Mouse (Mus musculus) spleen, postnatal 14 days (tissue): ENCODE results near the gene Ctnna3.

Experiments
- DNase-seq, 2 experiments: peaks; one replicate each; pipeline ENCODE4 v3.0.0; 2021 to 2022; ENCODE audit warnings: low spot score in 2 of 2

Gene Ctnna3

DNA sequence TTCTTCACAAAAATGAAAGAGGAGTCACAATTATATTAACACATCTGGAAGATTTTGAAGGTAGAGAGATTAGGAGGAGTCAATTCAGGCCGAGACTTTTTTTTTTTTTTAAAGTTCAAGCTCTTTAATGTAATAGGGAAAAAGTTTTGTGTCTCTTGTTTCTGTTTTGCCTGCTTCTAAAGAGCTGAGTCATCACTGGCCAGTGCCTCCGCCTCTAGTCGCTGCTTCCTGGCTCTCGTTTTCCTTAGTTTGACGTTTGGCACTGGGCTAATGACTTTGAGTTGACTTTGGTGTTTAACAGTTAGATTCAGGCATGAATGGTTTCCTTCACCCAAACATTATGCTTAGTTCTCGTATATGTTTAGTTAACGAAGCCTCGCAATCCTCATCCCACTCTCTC is 282.6 kb downstream of the Ctnna3 start:
- DNase-seq, result no peak

- DNase-seq, result no peak
These were observed 284.3 kb downstream of the Ctnna3 start for GRCm38 (mm10) chr10:63714151-63714550.

DNA sequence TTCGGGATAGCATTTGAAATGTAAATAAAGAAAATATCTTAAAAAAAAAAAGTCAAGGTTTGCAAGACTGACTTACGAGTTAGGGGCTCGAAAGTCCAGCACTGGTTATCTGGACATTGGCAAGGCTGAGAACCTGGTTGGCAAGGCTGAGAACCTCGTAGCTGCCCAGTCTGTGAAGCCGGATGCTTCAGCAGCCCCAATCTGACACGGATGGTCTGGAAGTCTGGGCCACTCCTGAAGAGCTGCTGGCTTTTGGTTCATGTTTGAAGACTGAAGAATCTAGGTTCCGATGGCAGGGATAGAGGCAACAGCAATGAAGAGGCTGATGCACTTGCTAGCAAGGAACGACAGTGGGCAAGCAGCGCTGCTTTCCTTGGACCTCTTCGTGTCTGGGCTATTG is 339.0 kb downstream of the Ctnna3 start:
- no peak for DNase-seq

GRCm38 (mm10) chr10:63771656-63772055 is 341.8 kb downstream of the Ctnna3 start:
- no peak for DNase-seq

- no peak for DNase-seq
These were observed 342.2 kb downstream of the Ctnna3 start for GRCm38 (mm10) chr10:63772074-63772473.

GRCm38 (mm10) chr10:63781948-63782347 is 352.1 kb downstream of the Ctnna3 start:
- no peak for DNase-seq

- DNase-seq, result no peak
These were observed 355.1 kb downstream of the Ctnna3 start for GRCm38 (mm10) chr10:63784808-63785535.

- no peak for DNase-seq
These were observed 356.5 kb downstream of the Ctnna3 start for GRCm38 (mm10) chr10:63786390-63786789.

- no peak for DNase-seq
These were observed 374.0 kb downstream of the Ctnna3 start for GRCm38 (mm10) chr10:63803909-63804308.

- DNase-seq, result no peak
These were observed 375.7 kb downstream of the Ctnna3 start for GRCm38 (mm10) chr10:63805551-63805950.

GRCm38 (mm10) chr10:63806254-63806653 is 376.4 kb downstream of the Ctnna3 start:
- no peak for DNase-seq

DNA sequence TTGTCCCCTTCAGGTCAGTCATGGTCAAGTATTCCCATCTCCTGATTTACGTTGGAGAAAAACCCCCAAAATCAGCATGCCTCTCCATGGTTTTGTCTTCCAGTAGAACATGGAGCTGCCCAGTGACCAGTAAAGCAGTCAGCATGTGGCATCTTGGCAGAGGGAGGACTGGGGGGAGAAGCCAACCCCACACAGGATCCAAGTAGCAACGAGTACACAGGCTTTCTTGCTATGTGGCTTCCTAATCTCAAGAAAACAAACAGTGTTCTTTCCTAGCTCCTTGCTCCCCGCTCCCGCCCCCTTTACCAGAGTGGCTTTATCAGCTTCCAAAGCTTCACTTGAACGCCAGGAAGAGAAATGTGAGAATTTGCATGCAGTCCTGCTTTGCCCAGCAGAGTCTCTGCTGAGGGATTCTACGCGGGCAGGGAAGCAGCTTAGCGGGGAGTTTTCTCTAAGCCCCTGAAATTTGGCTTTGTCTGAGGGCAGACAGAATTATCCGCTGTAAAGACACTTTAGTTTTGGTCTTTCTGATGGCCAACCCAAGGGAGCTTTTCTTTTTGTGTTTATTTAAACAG is 380.2 kb downstream of the Ctnna3 start:
- no peak for DNase-seq

DNA sequence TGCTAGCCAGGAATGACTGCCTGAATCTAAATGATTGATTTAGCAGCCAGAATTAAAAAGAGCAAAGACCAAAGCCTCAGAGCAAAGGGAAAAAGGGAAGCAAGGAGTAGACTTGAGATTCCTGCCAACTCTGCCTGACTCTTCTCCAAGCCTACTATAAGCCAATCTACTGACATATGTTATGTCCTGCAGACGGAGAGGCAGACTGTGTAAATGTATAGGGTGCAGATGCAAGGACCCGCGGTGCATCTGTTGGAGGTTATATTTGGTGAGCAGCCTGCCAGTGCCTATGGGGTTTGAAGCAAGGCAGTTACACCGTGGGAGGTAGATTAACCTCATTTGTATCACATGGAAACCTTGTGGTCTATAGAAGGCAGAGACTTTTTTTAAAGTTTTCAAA is 409.1 kb downstream of the Ctnna3 start:
- no peak for DNase-seq

- no peak for DNase-seq
These were observed 422.0 kb downstream of the Ctnna3 start for GRCm38 (mm10) chr10:63851946-63852345.

DNA sequence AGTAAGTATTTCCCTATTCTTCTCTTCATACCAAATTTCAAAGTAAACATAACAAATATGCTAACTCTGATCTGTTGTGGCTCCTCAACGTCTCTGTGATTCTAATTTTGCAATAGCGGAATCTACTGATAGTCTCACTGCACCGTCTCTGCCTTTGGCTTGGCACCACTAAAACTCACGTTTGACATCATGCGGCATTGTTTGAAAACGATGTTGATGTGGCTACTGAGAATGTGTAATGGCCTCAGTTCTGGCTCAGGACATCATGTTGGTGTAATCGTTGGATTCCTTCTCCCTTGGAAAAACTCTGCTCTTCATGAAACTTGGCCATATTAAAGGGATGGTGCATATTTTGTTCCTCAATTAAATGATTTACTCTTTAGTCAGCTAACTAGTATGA is 439.2 kb downstream of the Ctnna3 start:
- DNase-seq, result no peak

DNA sequence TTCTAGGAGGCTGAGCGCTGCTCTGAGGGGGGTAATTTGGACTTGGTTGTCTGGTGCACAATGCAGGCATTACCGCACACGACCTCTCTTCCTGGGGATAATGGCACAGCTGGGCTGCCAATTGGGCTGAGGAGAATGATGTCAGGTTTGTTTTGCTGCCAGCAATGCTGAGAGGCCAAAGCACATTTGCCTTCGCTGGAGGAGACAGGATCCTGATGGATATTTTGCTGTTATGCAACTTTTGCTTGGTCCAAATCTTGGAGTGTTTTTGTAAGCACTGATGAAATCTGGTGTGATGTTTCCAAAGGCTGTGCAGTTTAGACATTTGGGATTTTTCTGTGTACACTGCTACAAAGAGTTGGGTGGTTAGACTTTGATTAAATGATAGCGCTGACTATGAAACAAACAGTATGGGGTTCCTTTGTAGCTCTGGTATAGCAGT is 450.6 kb downstream of the Ctnna3 start:
- no peak for DNase-seq

DNA sequence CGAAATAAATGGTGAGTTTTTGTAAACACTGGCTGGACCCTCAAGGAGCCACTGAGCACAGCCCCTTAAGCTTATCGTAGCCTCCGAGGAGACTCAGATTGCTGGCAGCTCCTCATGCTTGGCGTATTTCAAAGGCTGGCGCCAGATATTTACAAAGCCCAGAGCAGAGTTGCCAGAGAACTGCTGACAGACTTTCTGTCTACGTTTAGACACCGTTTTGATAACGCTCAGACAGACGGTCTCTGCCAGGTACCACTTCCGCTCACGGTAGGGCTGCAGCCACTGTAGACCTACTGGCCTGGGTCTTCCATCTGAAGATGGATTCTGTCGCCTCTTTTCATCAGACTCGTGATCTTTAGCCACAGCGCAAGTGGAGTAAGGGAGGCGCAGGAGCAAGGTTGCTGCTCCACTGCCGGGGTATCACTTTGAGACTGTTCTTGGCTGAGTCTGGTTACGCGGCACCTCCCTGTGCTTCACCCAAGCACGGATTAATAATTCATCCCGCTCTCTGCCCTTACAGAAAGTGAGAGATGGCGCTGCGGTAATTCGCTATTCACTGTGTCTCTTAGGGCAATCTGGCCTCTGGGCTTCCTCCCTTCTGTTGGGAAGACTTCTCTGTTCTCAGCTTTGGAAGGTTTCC is 456.7 kb downstream of the Ctnna3 start:
- DNase-seq, result no peak

DNA sequence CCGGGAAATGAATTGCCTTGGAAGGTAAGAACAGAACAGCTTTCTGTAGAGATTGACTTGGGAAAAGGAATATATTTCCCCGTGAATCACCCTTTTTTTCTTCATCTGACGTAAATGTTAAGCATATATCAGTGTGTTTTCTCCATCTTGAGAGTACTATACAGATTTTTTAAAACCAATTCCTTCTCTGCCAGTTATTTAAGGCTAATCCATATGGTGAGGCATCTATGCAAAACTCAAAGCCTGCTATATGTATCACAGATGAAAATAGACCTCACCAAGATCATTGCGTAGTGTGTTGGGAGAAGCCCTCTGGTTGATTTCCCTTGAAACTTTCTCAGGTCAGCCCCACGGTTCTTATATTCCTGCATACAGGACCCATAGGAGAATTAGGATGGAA is 464.7 kb downstream of the Ctnna3 start:
- DNase-seq, result no peak

DNA sequence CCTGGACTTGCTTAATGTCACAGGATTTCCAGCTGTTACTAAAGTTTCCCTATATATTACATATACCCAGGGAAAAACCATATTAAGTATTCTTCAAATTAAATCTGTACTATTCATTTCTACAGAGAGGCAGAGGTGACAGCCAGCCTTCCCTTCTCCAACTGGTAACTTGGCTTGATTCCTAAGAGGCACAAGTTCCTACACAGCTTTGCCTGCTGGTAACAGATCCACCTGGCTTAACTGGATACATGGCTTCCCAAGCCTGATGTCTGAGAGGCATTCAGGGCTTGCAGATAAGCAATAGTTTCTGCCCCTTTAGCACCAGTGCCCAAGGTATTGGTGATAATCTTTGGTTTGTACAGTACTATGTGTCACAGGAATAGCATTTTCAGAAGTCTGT is 470.0 kb downstream of the Ctnna3 start:
- DNase-seq, result no peak

- no peak for DNase-seq
These were observed 479.0 kb downstream of the Ctnna3 start for GRCm38 (mm10) chr10:63908878-63909277.

DNA sequence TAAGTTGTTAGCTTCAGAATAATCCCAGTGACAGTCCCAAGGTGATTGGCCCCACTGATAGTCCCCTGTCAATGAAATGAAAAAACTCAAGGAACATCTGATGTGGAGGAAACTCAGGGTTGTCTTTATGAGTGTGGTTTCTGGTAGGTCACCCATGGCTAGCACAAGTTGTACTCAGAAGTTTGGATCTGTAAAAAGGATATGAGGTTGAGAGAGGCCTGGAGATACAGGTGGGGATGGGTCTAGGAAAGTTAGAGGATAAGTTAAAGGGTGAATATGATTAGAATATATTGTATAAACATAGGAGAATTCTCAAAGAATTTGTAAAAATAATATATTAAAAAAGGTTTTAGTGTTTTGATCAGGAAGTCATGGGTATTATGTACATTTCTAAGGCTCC is 497.4 kb downstream of the Ctnna3 start, which contains the start of gene Gm10118:
Gene Gm10118 (minus strand): TSS at position 101 of the 400 bp plus-strand sequence.
- DNase-seq, result no peak

DNA sequence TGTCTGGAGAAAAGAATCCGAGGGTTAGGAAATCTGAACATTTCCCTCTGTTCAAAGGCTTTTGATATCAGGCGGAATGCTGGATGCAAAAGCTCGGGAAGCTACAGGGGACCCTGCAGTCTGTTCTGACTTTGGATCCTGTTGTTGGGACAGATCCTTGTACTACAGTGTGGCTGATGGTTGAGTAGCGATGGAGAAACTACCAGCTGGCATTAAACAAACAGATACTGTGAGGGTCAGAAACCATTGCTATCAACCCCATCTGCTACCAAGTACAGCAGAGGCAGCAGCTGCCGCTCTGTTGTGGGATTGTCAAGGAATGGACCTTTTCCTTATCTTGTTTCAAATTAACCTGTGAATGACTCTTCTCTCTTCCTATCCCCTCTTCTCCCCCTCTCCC is 504.0 kb downstream of the Ctnna3 start:
- DNase-seq, result no peak

DNA sequence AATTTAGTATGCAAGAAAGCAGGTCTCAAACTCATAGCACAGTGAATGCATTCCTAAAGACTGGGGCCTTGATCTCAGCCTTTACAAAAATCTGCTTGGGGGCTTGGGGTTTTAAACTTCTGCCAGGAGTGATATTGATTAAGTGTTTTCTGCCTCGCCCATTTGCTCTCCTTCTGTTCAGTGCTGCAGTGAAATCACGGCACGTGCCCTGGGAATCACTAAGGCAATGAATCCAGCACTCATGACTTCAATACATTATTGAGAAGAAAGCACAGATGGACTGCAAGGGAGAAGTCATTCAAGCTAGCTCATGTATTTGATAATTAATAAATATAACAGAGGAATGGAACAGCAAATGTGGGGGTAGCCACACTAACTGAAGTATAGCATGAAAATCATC is 515.6 kb downstream of the Ctnna3 start:
- no peak for DNase-seq
